Mouse (Mus musculus) myocyte (in vitro differentiated cells): Measurements from ENCODE around the gene Rnf185. TPM values are rescaled to one million over a fixed set of nuclear protein-coding genes. Genes with fewer than 3 reads are reported as not detected.

Experiments used
- H3K27me3 ChIP-seq: one replicate; pipeline ENCODE4 v1.6.1; 2011; ENCODE audit not compliant: control insufficient read depth, insufficient read depth, insufficient read length
- H3K36me3 ChIP-seq: one replicate; pipeline ENCODE4 v1.6.1; 2011; ENCODE audit not compliant: control insufficient read depth, insufficient read depth
- H3K4me2 ChIP-seq: one replicate; pipeline ENCODE4 v1.6.1; 2011; ENCODE audit warnings: low read depth, control low read depth
- H3K4me3 ChIP-seq: one replicate; pipeline ENCODE4 v1.5.1; 2011; ENCODE audit warnings: mild to moderate bottlenecking, control low read depth, moderate library complexity
- H3K79me2 ChIP-seq: one replicate; pipeline ENCODE4 v1.6.1; 2011; ENCODE audit not compliant: control insufficient read depth, insufficient read depth
- H3ac ChIP-seq: one replicate; pipeline ENCODE4 v1.6.1; 2011; ENCODE audit not compliant: control insufficient read depth, insufficient read length
- CEBPB ChIP-seq: IDR thresholded peaks from 2 replicates; pipeline ENCODE4 v1.6.1; 2011; ENCODE audit warnings: mild to moderate bottlenecking, moderate library complexity; ENCODE audit not compliant: poor library complexity, insufficient read depth, severe bottlenecking
- E2F4 ChIP-seq: IDR thresholded peaks from one replicate; pipeline ENCODE4 v1.6.1; 2011; ENCODE audit warnings: mild to moderate bottlenecking, control low read depth, moderate library complexity; ENCODE audit not compliant: insufficient read depth
- MAX ChIP-seq: IDR thresholded peaks from one replicate; pipeline ENCODE4 v1.6.1; 2011; ENCODE audit warnings: low read depth, mild to moderate bottlenecking, control low read depth
- MYOD1 ChIP-seq, 3 experiments: IDR thresholded peaks; one replicate each; pipeline ENCODE4 v1.6.1; 2011; ENCODE audit warnings: control low read depth in 2 of 3, low read depth in 2 of 3, mild to moderate bottlenecking in 2 of 3, moderate library complexity in 1 of 3; ENCODE audit not compliant: insufficient read length in 2 of 3, control insufficient read depth in 1 of 3
- MYOG ChIP-seq, 3 experiments: IDR thresholded peaks; one replicate each; pipeline ENCODE4 v1.6.1; 2011; ENCODE audit warnings: control low read depth in 2 of 3, low read depth in 2 of 3, mild to moderate bottlenecking in 2 of 3; ENCODE audit not compliant: insufficient read length in 2 of 3, control insufficient read depth in 1 of 3, insufficient read depth in 1 of 3
- POLR2A ChIP-seq: IDR thresholded peaks from one replicate; pipeline ENCODE4 v1.6.1; 2011; ENCODE audit warnings: low read depth, mild to moderate bottlenecking, control low read depth, moderate library complexity; ENCODE audit not compliant: insufficient read length
- POLR2AphosphoS2 ChIP-seq: IDR thresholded peaks from one replicate; pipeline ENCODE4 v1.6.1; 2011; ENCODE audit warnings: low read depth, control low read depth; ENCODE audit not compliant: insufficient read length
- REST ChIP-seq: IDR thresholded peaks from one replicate; pipeline ENCODE4 v1.6.1; 2011; ENCODE audit warnings: mild to moderate bottlenecking, control low read depth, moderate library complexity; ENCODE audit not compliant: insufficient read depth, insufficient read length
- SRF ChIP-seq: IDR thresholded peaks from one replicate; pipeline ENCODE4 v1.6.1; 2011; ENCODE audit warnings: low read depth; ENCODE audit not compliant: control insufficient read depth, insufficient read length
- TCF12 ChIP-seq: IDR thresholded peaks from one replicate; pipeline ENCODE4 v1.6.1; 2011; ENCODE audit warnings: mild to moderate bottlenecking, control low read depth; ENCODE audit not compliant: poor library complexity, insufficient read depth, severe bottlenecking
- TCF3 ChIP-seq: IDR thresholded peaks from one replicate; pipeline ENCODE4 v1.6.1; 2011; ENCODE audit warnings: low read depth, control low read depth; ENCODE audit not compliant: insufficient read length
- USF1 ChIP-seq: IDR thresholded peaks from one replicate; pipeline ENCODE4 v1.6.1; 2011; ENCODE audit warnings: low read depth, mild to moderate bottlenecking, control low read depth, moderate library complexity
- polyA plus RNA-seq: library from polyadenylated mRNA; unstranded; fragments of >200 nt; fragmentation: generic; extraction: Trizol; gene quantifications from one replicate; pipeline ENCODE4 v1.2.1, GENCODE M21; 2012; ENCODE audit warnings: missing spikeins

The Rnf185 gene
- polyA plus RNA-seq, 1 experiment: 47.2 TPM

GRCm38 (mm10) chr11:3462846-3463245 is 10.7 kb upstream of the Rnf185 start:
- TF ChIP-seq TCF12 (no peak), MYOG (IDR thresholded peaks at IDR 0.05; ENCODE audit: control insufficient read depth in 1 of 3, insufficient read depth in 1 of 3, insufficient read length in 2 of 3, low read depth in 2 of 3) (no peak), MYOD1 (IDR thresholded peaks at IDR 0.05; ENCODE audit: control insufficient read depth in 1 of 3, insufficient read length in 2 of 3, low read depth in 2 of 3) (no peak), POLR2AphosphoS2 (no peak), POLR2A (no peak), MAX (no peak), CEBPB (no peak), SRF (no peak)
- Histone ChIP-seq H3K4me2 (peak overlapping the region; percentile 10), H3K36me3 (no peaks in the 10 kb centered on the region), H3K4me3 (no peak overlapping the region), H3K79me2 (no peaks in the 10 kb centered on the region), H3K27me3 (no peaks in the 10 kb centered on the region), H3ac (no peak overlapping the region)

GRCm38 (mm10) chr11:3459105-3459468 is 6.9 kb upstream of the Rnf185 start:
- no peak overlapping the region for H3K4me3 ChIP-seq
- no peak overlapping the region for H3ac ChIP-seq
- no peaks in the 10 kb centered on the region for H3K36me3 ChIP-seq
- H3K27me3 ChIP-seq: no peaks in the 10 kb centered on the region
- no peak overlapping the region for H3K4me2 ChIP-seq
- TF ChIP-seq POLR2A (no peak), MYOD1 (IDR thresholded peaks at IDR 0.05; ENCODE audit: control insufficient read depth in 1 of 3, insufficient read length in 2 of 3, low read depth in 2 of 3) (no peak), REST (no peak), TCF12 (no peak), USF1 (no peak), POLR2AphosphoS2 (no peak), E2F4 (no peak), MAX (no peak), TCF3 (no peak), SRF (no peak), MYOG (IDR thresholded peaks at IDR 0.05; ENCODE audit: control insufficient read depth in 1 of 3, insufficient read depth in 1 of 3, insufficient read length in 2 of 3, low read depth in 2 of 3) (no peak), CEBPB (no peak)
- H3K79me2 ChIP-seq: no peaks in the 10 kb centered on the region

GRCm38 (mm10) chr11:3458428-3459104 is 6.4 kb upstream of the Rnf185 start:
- no peak overlapping the region for H3ac ChIP-seq
- H3K27me3 ChIP-seq: no peaks in the 10 kb centered on the region
- no peaks in the 10 kb centered on the region for H3K36me3 ChIP-seq
- TF ChIP-seq E2F4 (no peak), POLR2AphosphoS2 (peak; percentile 41)
- peaks cover 3% of the 10 kb centered on the region for H3K79me2 ChIP-seq
- H3K4me2 ChIP-seq: no peak overlapping the region
- H3K4me3 ChIP-seq: no peak overlapping the region

GRCm38 (mm10) chr11:3456354-3456753 is 4.2 kb upstream of the Rnf185 start:
- Histone ChIP-seq H3K36me3 (no peaks in the 10 kb centered on the region), H3ac (no peak overlapping the region), H3K27me3 (no peaks in the 10 kb centered on the region), H3K4me3 (no peak overlapping the region), H3K79me2 (peaks cover 19% of the 10 kb centered on the region), H3K4me2 (no peak overlapping the region)
- no peak for TF ChIP-seq TCF3
- TF ChIP-seq TCF12: no peak
- no peak for TF ChIP-seq USF1
- TF ChIP-seq POLR2AphosphoS2: no peak
- TF ChIP-seq E2F4: no peak
- no peak for TF ChIP-seq POLR2A
- TF ChIP-seq REST: no peak
- no peak for TF ChIP-seq MYOG (IDR thresholded peaks at IDR 0.05; ENCODE audit: control insufficient read depth in 1 of 3, insufficient read depth in 1 of 3, insufficient read length in 2 of 3, low read depth in 2 of 3)
- TF ChIP-seq MYOD1 (IDR thresholded peaks at IDR 0.05; ENCODE audit: control insufficient read depth in 1 of 3, insufficient read length in 2 of 3, low read depth in 2 of 3): no peak
- no peak for TF ChIP-seq SRF
- TF ChIP-seq CEBPB: no peak
- TF ChIP-seq MAX: no peak

- H3K36me3 ChIP-seq: no peaks in the 10 kb centered on the region
- H3K27me3 ChIP-seq: no peaks in the 10 kb centered on the region
- TF ChIP-seq MAX: no peak
- TF ChIP-seq REST: no peak
- no peak for TF ChIP-seq SRF
- TF ChIP-seq USF1: no peak
- TF ChIP-seq POLR2A: no peak
- TF ChIP-seq MYOD1 (IDR thresholded peaks at IDR 0.05; ENCODE audit: control insufficient read depth in 1 of 3, insufficient read length in 2 of 3, low read depth in 2 of 3): no peak
- TF ChIP-seq TCF12: no peak
- TF ChIP-seq MYOG (IDR thresholded peaks at IDR 0.05; ENCODE audit: control insufficient read depth in 1 of 3, insufficient read depth in 1 of 3, insufficient read length in 2 of 3, low read depth in 2 of 3): no peak
- no peak for TF ChIP-seq E2F4
- TF ChIP-seq TCF3: no peak
- TF ChIP-seq POLR2AphosphoS2: no peak
- no peak for TF ChIP-seq CEBPB
- H3K4me3 ChIP-seq: no peak overlapping the region
- no peak overlapping the region for H3ac ChIP-seq
- H3K79me2 ChIP-seq: peaks cover 37% of the 10 kb centered on the region
- no peak overlapping the region for H3K4me2 ChIP-seq
Observed at GRCm38 (mm10) chr11:3454506-3454905, 2.3 kb upstream of the Rnf185 start.
